Mouse (Mus musculus) brain, embryonic 14.5 days (tissue): Measurements from ENCODE around the gene Nmnat1.

Experiments used
- CTCF ChIP-seq: fragments of 200-500 bp; IDR thresholded peaks from 2 replicates; pipeline ENCODE4 v1.5.1; 2012; ENCODE audit warnings: inconsistent platforms, mild to moderate bottlenecking, moderate library complexity, borderline replicate concordance; ENCODE audit not compliant: insufficient read depth, insufficient read length; ENCODE audit errors: extremely low read depth
- POLR2A ChIP-seq: fragments of 200-500 bp; IDR thresholded peaks from 2 replicates; pipeline ENCODE4 v1.6.1; 2012; ENCODE audit warnings: mild to moderate bottlenecking, inconsistent platforms, borderline replicate concordance; ENCODE audit not compliant: poor library complexity, insufficient read depth, insufficient read length, severe bottlenecking; ENCODE audit errors: extremely low read depth

DNA sequence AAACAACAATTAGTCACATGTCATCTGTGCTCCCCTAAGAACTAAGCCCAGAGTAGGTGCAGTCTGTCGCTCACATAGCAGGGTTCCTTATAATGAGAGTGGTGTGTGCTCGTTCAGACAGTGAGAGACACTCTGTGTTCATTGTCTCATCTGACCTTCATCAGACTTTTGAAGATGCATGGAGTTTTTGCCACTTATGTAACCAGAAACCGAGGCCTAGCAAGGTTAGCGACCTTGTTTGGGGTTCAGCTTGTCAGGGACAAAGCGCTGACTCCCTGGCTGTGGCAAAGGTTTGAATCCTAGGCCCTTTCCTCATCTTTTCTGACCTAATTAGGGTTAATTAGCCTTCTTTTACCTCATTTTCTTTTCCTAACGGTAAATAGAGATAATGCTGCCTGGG is 39.0 kb upstream of the Nmnat1 start:
- TF ChIP-seq CTCF, result no peak
- no peak for TF ChIP-seq POLR2A
